Mouse (Mus musculus) lung, embryonic 14.5 days (tissue): Measurements from ENCODE around the gene Mia. TPM values are rescaled to one million over a fixed set of nuclear protein-coding genes. Genes with fewer than 3 reads are reported as not detected.

ENCODE experiments used
- ATAC-seq: fragments of 200-750 bp; cut with Nextera tagmentation; 2 replicates; pipeline ENCODE4 v1.8.0; 2017; ENCODE audit warnings: mild to moderate bottlenecking, moderate TSS enrichment, moderate library complexity; ENCODE audit not compliant: insufficient read depth
- DNase-seq: peaks from one replicate; pipeline ENCODE4 v3.0.0-alpha.2; 2015
- H3K27ac ChIP-seq: fragments of 300-500 bp; sonication (generic); 2 replicates; pipeline ENCODE4 v1.5.1; 2014; ENCODE audit warnings: low read depth, mild to moderate bottlenecking, moderate library complexity
- H3K27me3 ChIP-seq: fragments of 300-500 bp; sonication (generic); 2 replicates; pipeline ENCODE4 v1.6.1; 2014; ENCODE audit warnings: low read length, control low read depth; ENCODE audit not compliant: insufficient read depth
- H3K36me3 ChIP-seq: fragments of 300-500 bp; sonication (generic); 2 replicates; pipeline ENCODE4 v1.6.1; 2014; ENCODE audit warnings: control low read depth; ENCODE audit not compliant: insufficient read depth
- H3K4me1 ChIP-seq: fragments of 300-500 bp; sonication (generic); 2 replicates; pipeline ENCODE4 v1.6.1; 2014; ENCODE audit warnings: antibody characterized with exemption, control low read depth; ENCODE audit not compliant: insufficient read depth
- H3K4me2 ChIP-seq: fragments of 300-500 bp; sonication (generic); 2 replicates; pipeline ENCODE4 v1.6.1; 2014; ENCODE audit warnings: mild to moderate bottlenecking
- H3K4me3 ChIP-seq: fragments of 300-500 bp; sonication (generic); 2 replicates; pipeline ENCODE4 v1.5.1; 2014; ENCODE audit warnings: low read depth, low read length
- H3K9ac ChIP-seq: fragments of 300-500 bp; sonication (generic); 2 replicates; pipeline ENCODE4 v1.6.1; 2014
- H3K9me3 ChIP-seq: fragments of 300-500 bp; sonication (generic); 2 replicates; pipeline ENCODE4 v1.6.1; 2016; ENCODE audit warnings: low read depth, low read length, control low read depth
- CTCF ChIP-seq: IDR thresholded peaks from 2 replicates; pipeline ENCODE4 v1.5.1; 2016; ENCODE audit warnings: antibody characterized with exemption, low read depth
- WGBS: fragments of 180-500 bp; shearing (Covaris S2); extraction: QIAGEN DNeasy Blood & Tissue Kit; methylation state at CpG from one replicate; pipeline ENCODE4 v1.1.7; 2014; 5-methylcytosine and 5-hydroxymethylcytosine counted together
- polyA plus RNA-seq: library from polyadenylated mRNA; unstranded; fragments of >200 nt; fragmentation: Nextera tagmentation; extraction: Ambion mirVana; gene quantifications from 2 replicates; pipeline ENCODE4 v1.2.1, GENCODE M21; 2014

The Mia gene
- polyA plus RNA-seq, 1 experiment from 2014 or later, result 155 TPM

GRCm38 (mm10) chr7:27185986-27186385 lies 5.0 kb upstream of the Mia start:
- WGBS, result 92% methylated on average over 5 of the region's 5 CpGs
- no peak for DNase-seq
- H3K9ac ChIP-seq, result no peak overlapping the region
- no peak overlapping the region for H3K4me2 ChIP-seq
- no peaks in the 10 kb centered on the region for H3K9me3 ChIP-seq
- no peak for ATAC-seq
- peaks cover 82% of the 10 kb centered on the region for H3K36me3 ChIP-seq
- TF ChIP-seq CTCF, result no peak
- no peak overlapping the region for H3K4me3 ChIP-seq
- no peak overlapping the region for H3K27ac ChIP-seq
- H3K4me1 ChIP-seq, result no peaks in the 10 kb centered on the region
- no peaks in the 10 kb centered on the region for H3K27me3 ChIP-seq

- H3K9me3 ChIP-seq, result no peaks in the 10 kb centered on the region
- peaks cover 72% of the 10 kb centered on the region for H3K36me3 ChIP-seq
- TF ChIP-seq CTCF, result peak; percentile 79
Observed at GRCm38 (mm10) chr7:27184964-27185363, 4.0 kb upstream of the Mia start.

DNA sequence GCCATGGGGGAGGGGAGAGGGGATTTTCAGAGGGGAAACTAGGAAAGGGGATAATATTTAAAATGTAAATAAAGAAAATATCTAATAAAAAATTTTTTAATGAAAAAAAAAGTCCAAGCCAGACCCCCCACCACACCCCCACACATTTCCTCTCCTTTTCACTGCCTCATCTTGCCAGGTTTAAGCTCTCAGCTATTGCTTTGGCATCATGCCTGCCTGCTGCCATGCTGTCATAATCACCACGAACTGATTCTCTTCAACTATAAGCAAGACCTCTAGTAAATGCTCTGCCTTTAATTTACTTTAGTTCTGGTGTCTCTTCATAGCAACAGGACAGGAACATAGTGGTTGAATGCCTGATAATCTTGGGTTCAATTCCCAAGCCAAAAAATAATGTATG lies 1.5 kb upstream of the Mia start:
- 62% methylated on average over 1 of the region's 1 CpGs for WGBS
- DNase-seq (no peak), ATAC-seq (no peak)
- Histone ChIP-seq H3K4me2 (no peak overlapping the region), H3K9ac (no peak overlapping the region), H3K4me1 (peaks cover 9% of the 10 kb centered on the region), H3K36me3 (peaks cover 47% of the 10 kb centered on the region), H3K4me3 (no peak overlapping the region), H3K27ac (peak overlapping the region; percentile 91; the same call in 1 of the 2 replicates), H3K9me3 (no peaks in the 10 kb centered on the region), H3K27me3 (no peaks in the 10 kb centered on the region)
- no peak for TF ChIP-seq CTCF

More at GRCm38 (mm10) chr7:27184964-27185363, 4.0 kb upstream of the Mia start:
- H3K9ac ChIP-seq, result no peak overlapping the region
- no peak overlapping the region for H3K27ac ChIP-seq
- H3K4me3 ChIP-seq, result no peak overlapping the region
- no peak overlapping the region for H3K4me2 ChIP-seq
- H3K27me3 ChIP-seq, result no peaks in the 10 kb centered on the region
- H3K4me1 ChIP-seq, result no peaks in the 10 kb centered on the region
- ATAC-seq (no peak), DNase-seq (peak; percentile 71)
- WGBS, result 66% methylated on average over 3 of the region's 3 CpGs

DNA sequence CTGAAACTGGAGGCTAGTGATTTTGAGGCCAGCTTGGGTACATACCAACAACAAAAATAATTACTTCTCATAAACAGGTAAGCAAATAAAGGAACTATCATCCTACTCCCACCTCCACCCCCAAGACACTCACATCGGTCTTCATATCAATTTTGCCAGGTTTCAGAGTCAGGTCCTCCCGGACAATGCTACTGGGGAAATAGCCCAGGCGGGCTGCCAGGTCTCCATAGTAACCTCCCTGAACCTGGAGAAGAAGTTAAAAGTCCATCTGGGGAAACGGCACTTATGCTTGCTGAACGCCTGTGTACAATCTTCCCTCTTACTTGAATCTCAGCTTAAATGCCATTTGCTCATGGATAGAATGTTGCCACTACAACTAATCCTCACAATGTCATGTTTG lies 921 bp downstream of the Mia start:
- peak overlapping the region; percentile 61 for H3K4me3 ChIP-seq
- H3K9me3 ChIP-seq, result no peaks in the 10 kb centered on the region
- H3K27ac ChIP-seq, result peak overlapping the region; percentile 92
- H3K4me1 ChIP-seq, result peaks cover 9% of the 10 kb centered on the region
- ATAC-seq (no peak), DNase-seq (peak; percentile 70)
- H3K9ac ChIP-seq, result peak overlapping the region; percentile 36; the same call in 1 of the 2 replicates
- H3K4me2 ChIP-seq, result peak overlapping the region; percentile 67
- WGBS, result 33% methylated on average over 5 of the region's 5 CpGs
- TF ChIP-seq CTCF, result no peak
- no peaks in the 10 kb centered on the region for H3K27me3 ChIP-seq
- peaks cover 26% of the 10 kb centered on the region for H3K36me3 ChIP-seq

- H3K27ac ChIP-seq, result peak overlapping the region; percentile 92
- H3K4me3 ChIP-seq, result peak overlapping the region; percentile 61
- H3K36me3 ChIP-seq, result peaks cover 26% of the 10 kb centered on the region; the same call in 1 of the 2 replicates
- H3K4me2 ChIP-seq, result peak overlapping the region; percentile 67
- H3K4me1 ChIP-seq, result peaks cover 9% of the 10 kb centered on the region
- no peaks in the 10 kb centered on the region for H3K9me3 ChIP-seq
- no peak for TF ChIP-seq CTCF
- no peaks in the 10 kb centered on the region for H3K27me3 ChIP-seq
- 39% methylated on average over 16 of the region's 16 CpGs for WGBS
- DNase-seq (no peak), ATAC-seq (no peak)
- H3K9ac ChIP-seq, result peak overlapping the region; percentile 32; the same call in 1 of the 2 replicates
Observed at GRCm38 (mm10) chr7:27179217-27179918, 1.6 kb downstream of the Mia start.

GRCm38 (mm10) chr7:27178324-27179216 lies 2.4 kb downstream of the Mia start, which contains the start of gene Rab4b:
Gene Rab4b, minus strand, starts transcription at chr7:27178896.
- peak; percentile 97 for ATAC-seq
- peak; percentile 75 for TF ChIP-seq CTCF
- Histone ChIP-seq H3K4me1 (peaks cover 9% of the 10 kb centered on the region), H3K4me3 (peak within 1 kb of the TSS; percentile 61), H3K36me3 (peaks cover 27% of the 10 kb centered on the region; the same call in 1 of the 2 replicates), H3K27me3 (no peaks in the 10 kb centered on the region), H3K9ac (peak within 1 kb of the TSS; percentile 48), H3K9me3 (no peaks in the 10 kb centered on the region), H3K4me2 (peak within 1 kb of the TSS; percentile 67), H3K27ac (peak within 1 kb of the TSS; percentile 92)
- peak; percentile 99 for DNase-seq
- under 1% methylated on average over 53 of the region's 53 CpGs for WGBS

DNA sequence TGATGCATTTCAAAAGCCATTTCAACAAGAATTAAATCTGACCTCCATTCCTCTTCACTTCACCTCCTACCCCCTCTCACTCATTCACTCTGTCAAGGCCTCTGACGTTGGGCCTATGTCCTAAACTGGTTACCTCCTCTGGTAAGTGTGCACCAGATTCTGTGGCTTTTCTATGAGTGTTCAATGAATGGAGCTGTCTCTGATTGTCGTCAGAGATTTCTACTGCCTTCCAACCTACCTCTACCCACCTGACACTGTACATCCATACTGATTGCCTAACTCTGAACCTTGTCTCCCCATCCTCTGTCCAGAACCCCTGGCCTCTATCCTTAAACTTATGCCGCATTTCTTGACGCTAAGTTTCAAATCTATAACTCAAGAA lies 3.0 kb downstream of the Mia start:
- H3K4me1 ChIP-seq, result peaks cover 9% of the 10 kb centered on the region
- H3K9ac ChIP-seq, result peak overlapping the region; percentile 48
- H3K9me3 ChIP-seq, result no peaks in the 10 kb centered on the region
- H3K36me3 ChIP-seq, result peaks cover 27% of the 10 kb centered on the region
- H3K27ac ChIP-seq, result peak overlapping the region; percentile 92
- ATAC-seq (no peak), DNase-seq (no peak)
- H3K4me2 ChIP-seq, result peak overlapping the region; percentile 67
- 12% methylated on average over 4 of the region's 4 CpGs for WGBS
- peak overlapping the region; percentile 61 for H3K4me3 ChIP-seq
- H3K27me3 ChIP-seq, result no peaks in the 10 kb centered on the region
- no peak for TF ChIP-seq CTCF
